Mouse (Mus musculus) brain, embryonic 14.5 days (tissue): ENCODE measurements around the gene Gtf2h1. TPM values are rescaled to one million over a fixed set of nuclear protein-coding genes. Genes with fewer than 3 reads are reported as not detected.
"Not testable (repeated sequence)": the region's sequence is repeated elsewhere in the genome, so short reads cannot be mapped to it uniquely, and the experiment has no call there.

Experiments used
- DNase-seq: peaks from one replicate; pipeline ENCODE4 v3.0.0-alpha.2; 2011; ENCODE audit warnings: low read depth
- CTCF ChIP-seq: fragments of 200-500 bp; IDR thresholded peaks from 2 replicates; pipeline ENCODE4 v1.5.1; 2012; ENCODE audit warnings: inconsistent platforms, mild to moderate bottlenecking, moderate library complexity, borderline replicate concordance; ENCODE audit not compliant: insufficient read depth, insufficient read length; ENCODE audit errors: extremely low read depth
- POLR2A ChIP-seq: fragments of 200-500 bp; IDR thresholded peaks from 2 replicates; pipeline ENCODE4 v1.6.1; 2012; ENCODE audit warnings: mild to moderate bottlenecking, inconsistent platforms, borderline replicate concordance; ENCODE audit not compliant: poor library complexity, insufficient read depth, insufficient read length, severe bottlenecking; ENCODE audit errors: extremely low read depth
- polyA plus RNA-seq: library from polyadenylated mRNA; depleted of rRNA; stranded (reverse); fragments of >200 nt; gene quantifications from 2 replicates; pipeline ENCODE4 v1.2.3, GENCODE M21; 2012

Gene Gtf2h1
- polyA plus RNA-seq, 1 experiment = 29.0 TPM

- DNase-seq = no peak
- TF ChIP-seq POLR2A (no peak), CTCF (no peak)
Measured at GRCm38 (mm10) chr7:46789177-46789849, 6.6 kb upstream of the Gtf2h1 start.

- TF ChIP-seq POLR2A = no peak
- DNase-seq = no peak
Measured at GRCm38 (mm10) chr7:46793871-46794270, 2.0 kb upstream of the Gtf2h1 start.

GRCm38 (mm10) chr7:46796206-46796679, 340 bp downstream of the Gtf2h1 start:
- DNase-seq = no peak
- TF ChIP-seq CTCF (no peak), POLR2A (no peak)

- TF ChIP-seq POLR2A (no peak), CTCF (no peak)
- no peak for DNase-seq
Measured at GRCm38 (mm10) chr7:46796779-46797178, 876 bp downstream of the Gtf2h1 start.

GRCm38 (mm10) chr7:46810325-46810724, 14.4 kb downstream of the Gtf2h1 start:
- DNase-seq = no peak
- TF ChIP-seq CTCF (no peak), POLR2A (no peak)

- TF ChIP-seq POLR2A (no peak), CTCF (no peak)
Measured at GRCm38 (mm10) chr7:46814012-46814411, 18.1 kb downstream of the Gtf2h1 start.

GRCm38 (mm10) chr7:46820876-46821632, 25.2 kb downstream of the Gtf2h1 start:
- not testable (repeated sequence) for DNase-seq

More at GRCm38 (mm10) chr7:46814012-46814411, 18.1 kb downstream of the Gtf2h1 start:
- DNase-seq = no peak

GRCm38 (mm10) chr7:46827046-46827802, 31.3 kb downstream of the Gtf2h1 start:
- no peak for DNase-seq
- TF ChIP-seq POLR2A = no peak
- TF ChIP-seq CTCF = no peak

- no peak for DNase-seq
- no peak for TF ChIP-seq POLR2A
- TF ChIP-seq CTCF = no peak
Measured at GRCm38 (mm10) chr7:46827803-46828184, 31.9 kb downstream of the Gtf2h1 start.

- TF ChIP-seq CTCF = no peak
- no peak for TF ChIP-seq POLR2A
- no peak for DNase-seq
Measured at GRCm38 (mm10) chr7:46829911-46830310, 34.0 kb downstream of the Gtf2h1 start.

- no peak for DNase-seq
- TF ChIP-seq CTCF (no peak), POLR2A (no peak)
Measured at GRCm38 (mm10) chr7:46830799-46831590, 35.1 kb downstream of the Gtf2h1 start.

- no peak for DNase-seq
- TF ChIP-seq POLR2A (no peak), CTCF (no peak)
Measured at GRCm38 (mm10) chr7:46831693-46832092, 35.8 kb downstream of the Gtf2h1 start.

GRCm38 (mm10) chr7:46832112-46832810, 36.4 kb downstream of the Gtf2h1 start:
- not testable (repeated sequence) for DNase-seq
